Mouse (Mus musculus) testis, postnatal 14 days (tissue): Measurements from ENCODE around the gene Mrm1.
"Not testable (repeated sequence)": the region's sequence is repeated elsewhere in the genome, so short reads cannot be mapped to it uniquely, and the experiment has no call there.

ENCODE experiments used
- DNase-seq: peaks from one replicate; pipeline ENCODE4 v3.0.0; 2021; ENCODE audit warnings: low spot score

Gene Mrm1

GRCm38 (mm10) chr11:84818961-84819692 is at the start of gene Mrm1:
Gene Mrm1 (minus strand): TSS chr11:84819515.
- DNase-seq = peak; percentile 94

- DNase-seq = no peak
Observed at GRCm38 (mm10) chr11:84868786-84869259, 49.5 kb upstream of the Mrm1 start.

GRCm38 (mm10) chr11:84867586-84867985 is 48.3 kb upstream of the Mrm1 start:
- no peak for DNase-seq

- DNase-seq = no peak
Observed at GRCm38 (mm10) chr11:84865268-84865667, 46.0 kb upstream of the Mrm1 start.

GRCm38 (mm10) chr11:84855285-84855684 is 36.0 kb upstream of the Mrm1 start:
- no peak for DNase-seq

GRCm38 (mm10) chr11:84847475-84848090 is 28.3 kb upstream of the Mrm1 start:
- DNase-seq = no peak

- no peak for DNase-seq
Observed at GRCm38 (mm10) chr11:84846741-84847474, 27.6 kb upstream of the Mrm1 start.

GRCm38 (mm10) chr11:84839330-84839729 is 20.0 kb upstream of the Mrm1 start:
- DNase-seq = no peak

- DNase-seq = not testable (repeated sequence)
Observed at GRCm38 (mm10) chr11:84829495-84829894, 10.2 kb upstream of the Mrm1 start.

- peak; percentile 93 for DNase-seq
Observed at GRCm38 (mm10) chr11:84828516-84829399, 9.4 kb upstream of the Mrm1 start, which contains the start of gene Dhrs11. Gene Dhrs11 (minus strand): TSS chr11:84828994.

- DNase-seq = no peak
Observed at GRCm38 (mm10) chr11:84827901-84828503, 8.7 kb upstream of the Mrm1 start.

- DNase-seq = no peak
Observed at GRCm38 (mm10) chr11:84827492-84827891, 8.2 kb upstream of the Mrm1 start.

GRCm38 (mm10) chr11:84826185-84826584 is 6.9 kb upstream of the Mrm1 start:
- DNase-seq = peak; percentile 67

GRCm38 (mm10) chr11:84825261-84825807 is 6.0 kb upstream of the Mrm1 start:
- DNase-seq = no peak

GRCm38 (mm10) chr11:84823484-84823897 is 4.2 kb upstream of the Mrm1 start:
- DNase-seq = peak; percentile 46

GRCm38 (mm10) chr11:84822487-84822886 is 3.2 kb upstream of the Mrm1 start:
- DNase-seq = no peak

GRCm38 (mm10) chr11:84821131-84821770 is 1.9 kb upstream of the Mrm1 start:
- no peak for DNase-seq

GRCm38 (mm10) chr11:84818085-84818960 is 992 bp downstream of the Mrm1 start:
- peak; percentile 72 for DNase-seq

GRCm38 (mm10) chr11:84817362-84817761 is 2.0 kb downstream of the Mrm1 start:
- DNase-seq = no peak
